ENCODE assay signal across 11 mouse cellular contexts in the genomic region with DNA sequence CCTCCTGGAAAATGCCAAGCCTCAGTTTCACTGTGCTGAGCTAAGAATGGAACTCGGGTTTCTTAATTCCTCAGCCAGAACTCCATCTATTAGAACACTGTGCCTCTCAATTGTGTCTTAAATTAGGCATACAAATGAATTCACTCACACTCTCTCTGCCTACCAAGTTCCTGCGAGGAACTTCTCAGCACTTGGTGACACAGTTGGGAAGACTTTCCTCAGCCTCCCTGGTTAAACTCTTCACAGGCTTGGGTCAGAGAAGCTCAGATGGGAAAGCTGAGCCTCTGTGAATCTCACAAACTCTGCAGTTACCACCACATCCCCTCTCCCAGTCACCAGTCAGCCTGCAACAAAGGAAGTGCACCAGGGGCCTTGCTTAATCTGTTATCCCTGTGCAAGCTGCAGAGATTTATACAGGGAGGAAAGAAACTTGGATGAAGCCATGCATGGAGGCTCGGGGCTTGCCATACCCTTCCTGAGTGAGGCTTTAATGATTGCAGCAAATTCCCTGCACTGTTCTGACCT.
A peak's percentile ranks its signal among the peaks of the same experiment; 100 is the strongest.
DNase-seq lines count a peak whose midpoint lies in the region; ATAC-seq and TF ChIP-seq lines count a peak whose summit lies in the region.
"Had no signal": no experiment of that assay in that cellular context is flagged by ENCODE, and none has a peak within 500 bp of the region (broad histone marks: within the 10 kb centered on the region; RNA-seq: fewer than 3 reads in every experiment).

No protein-coding gene starts in this region.

- H3K27ac ChIP-seq in liver, postnatal 0 days (ENCODE audit: low read depth), result no peak overlapping the region
- H3K27ac ChIP-seq: embryonic facial prominence, embryonic 13.5 days had no signal

- H3K4me1 ChIP-seq in liver, postnatal 0 days (ENCODE audit: insufficient read depth), result no peaks in the 10 kb centered on the region
- H3K4me1 ChIP-seq: embryonic facial prominence, embryonic 13.5 days had no signal

- peak; percentile 38; the same call in 1 of the 2 replicates for ATAC-seq in cerebellum, adult (ENCODE audit: insufficient number of reproducible peaks, low FRiP score, low TSS enrichment)
- ATAC-seq in liver, postnatal 0 days, result no peak
- ATAC-seq: activated CD4-positive, CD25-positive, alpha-beta regulatory T cell, adult 4 months; inflammation-experienced regulatory T-cells, adult 6 months had no signal

- no peaks in the 10 kb centered on the region for H3K27me3 ChIP-seq in liver, postnatal 0 days (ENCODE audit: insufficient read depth, low read length)
- H3K27me3 ChIP-seq: embryonic facial prominence, embryonic 13.5 days had no signal

- H3K9ac ChIP-seq in liver, postnatal 0 days (replicated peaks), result no peak overlapping the region
- H3K9ac ChIP-seq: embryonic facial prominence, embryonic 13.5 days had no signal

- H3K9me3 ChIP-seq in liver, postnatal 0 days (ENCODE audit: low read length), result no peaks in the 10 kb centered on the region
- H3K9me3 ChIP-seq: embryonic facial prominence, embryonic 13.5 days had no signal

- H3K4me3 ChIP-seq in liver, postnatal 0 days (ENCODE audit: low read depth, low read length), result no peak overlapping the region
- H3K4me3 ChIP-seq: embryonic facial prominence, embryonic 13.5 days had no signal

- WGBS in liver, postnatal 0 days (ENCODE audit: insufficient replicate concordance), result 59% methylated on average over 3 of the region's 3 CpGs

- DNase-seq in cerebellum, postnatal 4 days (ENCODE audit: low spot score in 2 of 2), result no peak
- DNase-seq in layer of hippocampus, adult 8-10 months (ENCODE audit: low spot score in 2 of 2), result peak; percentile 22 to 26
- no peak for DNase-seq in layer of hippocampus, adult 9-10 months (ENCODE audit: low spot score)
- peak; percentile 37 for DNase-seq in cerebellum, adult 9-11 months
- peak; percentile 22 to 40 for DNase-seq in left cerebral cortex, postnatal 14 days (ENCODE audit: low spot score in 2 of 2)
- no peak for DNase-seq in liver, postnatal 0 days
- no peak for DNase-seq in yolk sac, embryonic 10.5 days (ENCODE audit: low spot score)

- intact Hi-C loops in left cerebral cortex, postnatal 14 days (cut with DNase I), result loop anchor here (5.0 kb wide), 1 partner anchor 187 kb away; a partner anchor contains a TSS

- H3K36me3 ChIP-seq in liver, postnatal 0 days (replicated peaks; ENCODE audit: insufficient read depth, low read length), result no peaks in the 10 kb centered on the region
- H3K36me3 ChIP-seq: embryonic facial prominence, embryonic 13.5 days had no signal

- TF ChIP-seq EP300 in liver, postnatal 0 days (IDR thresholded peaks at IDR 0.05; ENCODE audit: low read depth), result no peak

- TF ChIP-seq CTCF in liver, postnatal 0 days (IDR thresholded peaks at IDR 0.05; ENCODE audit: low read depth), result no peak

- H3K4me2 ChIP-seq in liver, postnatal 0 days (ENCODE audit: low read depth, low read length), result no peak overlapping the region
- H3K4me2 ChIP-seq: embryonic facial prominence, embryonic 13.5 days had no signal

Comparison
In these comparisons a context has a peak if more than half of its experiments do, and no peak if none do; other contexts are left out.
1. DNase-seq: peak in layer of hippocampus, adult 8-10 months (2 of 2), cerebellum, adult 9-11 months (single experiment) and left cerebral cortex, postnatal 14 days (2 of 2); none in cerebellum, postnatal 4 days (0 of 2), layer of hippocampus, adult 9-10 months (single experiment), liver, postnatal 0 days (single experiment) and yolk sac, embryonic 10.5 days (single experiment).